Mouse (Mus musculus) forebrain, embryonic 13.5 days (tissue): Measurements from ENCODE around the gene Cacna1a. TPM values are rescaled to one million over a fixed set of nuclear protein-coding genes. Genes with fewer than 3 reads are reported as not detected.
"Not testable (repeated sequence)": the region's sequence is repeated elsewhere in the genome, so short reads cannot be mapped to it uniquely, and the experiment has no call there.

ENCODE experiments used
- ATAC-seq: fragments of 200-750 bp; cut with Nextera tagmentation; 2 replicates; pipeline ENCODE4 v1.8.0; 2017
- H3K27ac ChIP-seq: fragments of 300-500 bp; sonication (generic); 2 replicates; pipeline ENCODE4 v1.5.1; 2015; ENCODE audit warnings: inconsistent platforms, mild to moderate bottlenecking, moderate library complexity
- H3K27me3 ChIP-seq: fragments of 300-500 bp; sonication (generic); 2 replicates; pipeline ENCODE4 v1.6.1; 2015; ENCODE audit warnings: mild to moderate bottlenecking, inconsistent platforms
- H3K36me3 ChIP-seq: fragments of 300-500 bp; sonication (generic); 2 replicates; pipeline ENCODE4 v1.6.1; 2015; ENCODE audit warnings: mild to moderate bottlenecking, inconsistent platforms; ENCODE audit not compliant: poor library complexity, severe bottlenecking
- H3K4me1 ChIP-seq: fragments of 300-500 bp; sonication (generic); 2 replicates; pipeline ENCODE4 v1.6.1; 2015; ENCODE audit warnings: inconsistent platforms
- H3K4me2 ChIP-seq: fragments of 300-500 bp; sonication (generic); 2 replicates; pipeline ENCODE4 v1.6.1; 2015; ENCODE audit warnings: inconsistent platforms, mild to moderate bottlenecking, moderate library complexity
- H3K4me3 ChIP-seq: fragments of 300-500 bp; sonication (generic); 2 replicates; pipeline ENCODE4 v1.5.1; 2015; ENCODE audit warnings: mild to moderate bottlenecking, inconsistent platforms
- H3K9ac ChIP-seq: fragments of 300-500 bp; sonication (generic); 2 replicates; pipeline ENCODE4 v1.6.1; 2015; ENCODE audit warnings: mild to moderate bottlenecking, inconsistent platforms
- H3K9me3 ChIP-seq: fragments of 300-500 bp; sonication (generic); replicated peaks from 2 replicates; pipeline ENCODE4 v1.6.1; 2016; ENCODE audit warnings: inconsistent platforms
- WGBS: fragments of 180-500 bp; shearing (Covaris S2); methylation state at CpG from one replicate; pipeline ENCODE4 v1.1.7; 2015; 5-methylcytosine and 5-hydroxymethylcytosine counted together
- polyA plus RNA-seq: library from polyadenylated mRNA; unstranded; fragments of >200 nt; fragmentation: Nextera tagmentation; extraction: Ambion mirVana; gene quantifications from 2 replicates; pipeline ENCODE4 v1.2.1, GENCODE M21; 2015

Cacna1a gene
- polyA plus RNA-seq, 1 experiment from 2014 or later, result 9.7 TPM

GRCm38 (mm10) chr8:84670295-84671006 is 282.2 kb downstream of the Cacna1a start:
- H3K9me3 ChIP-seq, H3K4me1 ChIP-seq, H3K4me3 ChIP-seq, ATAC-seq, H3K27ac ChIP-seq, H3K4me2 ChIP-seq, H3K27me3 ChIP-seq, H3K9ac ChIP-seq: not testable (repeated sequence)
- H3K36me3 ChIP-seq, result peaks cover 70% of the 10 kb centered on the region
- WGBS, result 84% methylated on average over 5 of the region's 5 CpGs

GRCm38 (mm10) chr8:84677305-84677704 is 289.1 kb downstream of the Cacna1a start:
- no peak overlapping the region for H3K4me3 ChIP-seq
- H3K4me2 ChIP-seq, result no peak overlapping the region
- H3K9ac ChIP-seq, result no peak overlapping the region
- H3K4me1 ChIP-seq, result peaks cover 9% of the 10 kb centered on the region
- H3K36me3 ChIP-seq, result peaks cover 55% of the 10 kb centered on the region
- no peak overlapping the region for H3K27ac ChIP-seq
- ATAC-seq, result no peak
- 94% methylated on average over 5 of the region's 5 CpGs for WGBS
- H3K9me3 ChIP-seq, result no peaks in the 10 kb centered on the region
- no peaks in the 10 kb centered on the region for H3K27me3 ChIP-seq

DNA sequence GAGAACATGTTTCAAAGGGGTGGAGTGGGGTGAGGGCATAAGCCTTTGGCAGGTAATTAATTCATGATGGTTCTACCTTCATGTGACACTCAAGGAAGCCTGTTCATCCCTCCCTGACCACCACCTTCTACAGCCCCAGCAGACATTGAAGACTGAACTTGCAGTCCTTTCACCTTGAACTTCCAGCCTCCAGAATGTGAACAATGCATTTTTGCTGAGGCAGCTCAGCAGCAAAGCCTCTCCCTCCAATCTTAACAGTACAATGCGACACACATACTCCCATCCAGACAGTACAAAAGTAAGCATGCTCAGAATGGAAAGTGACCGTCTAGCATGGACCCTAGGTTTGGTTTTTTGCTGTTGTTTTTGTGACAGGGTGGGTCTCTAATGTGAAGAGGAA is 293.2 kb downstream of the Cacna1a start:
- 76% methylated on average over 2 of the region's 2 CpGs for WGBS
- no peaks in the 10 kb centered on the region for H3K27me3 ChIP-seq
- H3K36me3 ChIP-seq, result peaks cover 21% of the 10 kb centered on the region
- no peak overlapping the region for H3K27ac ChIP-seq
- H3K9me3 ChIP-seq, result no peaks in the 10 kb centered on the region
- H3K4me3 ChIP-seq, result no peak overlapping the region
- no peak overlapping the region for H3K9ac ChIP-seq
- ATAC-seq, result no peak
- peaks cover 36% of the 10 kb centered on the region for H3K4me1 ChIP-seq
- H3K4me2 ChIP-seq, result no peak overlapping the region

- H3K4me2 ChIP-seq, result no peak overlapping the region; the same call in 1 of the 2 replicates
- WGBS, result 90% methylated on average over 2 of the region's 2 CpGs
- no peaks in the 10 kb centered on the region for H3K27me3 ChIP-seq
- H3K4me3 ChIP-seq, result no peak overlapping the region
- H3K36me3 ChIP-seq, result peaks cover 14% of the 10 kb centered on the region
- no peaks in the 10 kb centered on the region for H3K9me3 ChIP-seq
- H3K9ac ChIP-seq, result no peak overlapping the region
- H3K27ac ChIP-seq, result no peak overlapping the region
- no peak for ATAC-seq
- H3K4me1 ChIP-seq, result peaks cover 41% of the 10 kb centered on the region
Measured at GRCm38 (mm10) chr8:84682257-84682656, 294.0 kb downstream of the Cacna1a start.

- Histone ChIP-seq H3K27ac (no peak overlapping the region), H3K27me3 (no peaks in the 10 kb centered on the region), H3K4me2 (peak overlapping the region; percentile 95; the same call in 1 of the 2 replicates), H3K9ac (no peak overlapping the region), H3K4me3 (no peak overlapping the region), H3K36me3 (peaks cover 10% of the 10 kb centered on the region), H3K4me1 (peaks cover 54% of the 10 kb centered on the region), H3K9me3 (no peaks in the 10 kb centered on the region)
- 51% methylated on average over 3 of the region's 3 CpGs for WGBS
- ATAC-seq, result no peak
Measured at GRCm38 (mm10) chr8:84684537-84684936, 296.3 kb downstream of the Cacna1a start.

- no peaks in the 10 kb centered on the region for H3K9me3 ChIP-seq
- peaks cover 58% of the 10 kb centered on the region for H3K4me1 ChIP-seq
- peak within 1 kb of the TSS; percentile 99 for H3K9ac ChIP-seq
- no peak for ATAC-seq
- H3K36me3 ChIP-seq, result peaks cover 17% of the 10 kb centered on the region
- H3K27me3 ChIP-seq, result no peaks in the 10 kb centered on the region
- H3K4me2 ChIP-seq, result peak within 1 kb of the TSS; percentile 95
- H3K27ac ChIP-seq, result peak within 1 kb of the TSS; percentile 93
- peak within 1 kb of the TSS; percentile 100 for H3K4me3 ChIP-seq
- 7% methylated on average over 19 of the region's 20 CpGs for WGBS
Measured at GRCm38 (mm10) chr8:84686191-84687002, 298.2 kb downstream of the Cacna1a start, which contains the start of gene Trmt1. TSS of gene Trmt1 (plus strand) at chr8:84686307.

DNA sequence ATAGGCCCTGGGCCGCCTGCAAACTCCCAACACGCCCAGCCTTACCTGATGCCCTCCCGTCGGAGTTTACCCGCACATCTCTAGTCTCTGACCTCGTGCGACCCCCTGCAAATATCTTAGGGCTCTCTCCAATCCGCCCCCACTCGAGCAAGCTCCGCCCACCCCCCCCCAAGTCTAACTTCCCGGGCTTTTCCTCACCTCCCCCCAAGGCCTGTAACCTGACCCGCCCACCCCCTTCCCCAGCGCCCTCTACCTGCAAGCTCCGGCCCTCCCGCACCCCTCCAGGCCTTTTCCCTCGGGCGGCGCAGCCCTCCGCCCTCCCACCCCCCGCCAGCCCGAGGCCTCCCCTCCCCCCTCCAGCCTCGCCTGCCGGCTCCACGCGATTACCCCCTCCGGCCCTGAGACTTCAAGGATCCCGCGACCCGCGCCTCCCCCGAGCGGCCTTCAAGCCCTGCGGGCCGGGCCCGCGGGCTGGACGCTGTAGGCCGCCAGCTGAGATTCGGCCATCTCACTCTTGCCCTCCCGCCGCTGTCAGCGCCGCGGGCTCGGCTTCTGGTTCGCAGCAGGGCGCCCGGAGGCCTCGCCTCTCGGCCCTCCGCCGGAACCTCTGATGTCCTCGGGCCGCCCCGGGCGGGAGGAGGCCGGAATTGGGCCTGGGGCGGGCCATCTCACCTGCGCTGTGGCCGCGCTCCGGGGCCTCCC is 298.9 kb downstream of the Cacna1a start:
- ATAC-seq, result peak; percentile 19; the same call in 1 of the 2 replicates
- Histone ChIP-seq H3K9me3 (no peaks in the 10 kb centered on the region), H3K27me3 (no peaks in the 10 kb centered on the region), H3K36me3 (peaks cover 20% of the 10 kb centered on the region), H3K27ac (peak overlapping the region; percentile 93), H3K4me1 (peaks cover 55% of the 10 kb centered on the region), H3K4me2 (peak overlapping the region; percentile 95), H3K9ac (peak overlapping the region; percentile 99), H3K4me3 (peak overlapping the region; percentile 100)
- under 1% methylated on average over 49 of the region's 62 CpGs for WGBS

GRCm38 (mm10) chr8:84687705-84688100 is 299.5 kb downstream of the Cacna1a start, which contains the start of gene Nacc1:
TSS of gene Nacc1 (minus strand) at chr8:84687862.
- Histone ChIP-seq H3K27ac (peak within 1 kb of the TSS; percentile 93), H3K9me3 (no peaks in the 10 kb centered on the region), H3K9ac (peak within 1 kb of the TSS; percentile 99), H3K4me1 (peaks cover 49% of the 10 kb centered on the region), H3K4me3 (peak within 1 kb of the TSS; percentile 100), H3K36me3 (peaks cover 18% of the 10 kb centered on the region), H3K27me3 (no peaks in the 10 kb centered on the region), H3K4me2 (peak within 1 kb of the TSS; percentile 99)
- peak; percentile 88 for ATAC-seq
- 0% methylated on average over 29 of the region's 37 CpGs for WGBS

DNA sequence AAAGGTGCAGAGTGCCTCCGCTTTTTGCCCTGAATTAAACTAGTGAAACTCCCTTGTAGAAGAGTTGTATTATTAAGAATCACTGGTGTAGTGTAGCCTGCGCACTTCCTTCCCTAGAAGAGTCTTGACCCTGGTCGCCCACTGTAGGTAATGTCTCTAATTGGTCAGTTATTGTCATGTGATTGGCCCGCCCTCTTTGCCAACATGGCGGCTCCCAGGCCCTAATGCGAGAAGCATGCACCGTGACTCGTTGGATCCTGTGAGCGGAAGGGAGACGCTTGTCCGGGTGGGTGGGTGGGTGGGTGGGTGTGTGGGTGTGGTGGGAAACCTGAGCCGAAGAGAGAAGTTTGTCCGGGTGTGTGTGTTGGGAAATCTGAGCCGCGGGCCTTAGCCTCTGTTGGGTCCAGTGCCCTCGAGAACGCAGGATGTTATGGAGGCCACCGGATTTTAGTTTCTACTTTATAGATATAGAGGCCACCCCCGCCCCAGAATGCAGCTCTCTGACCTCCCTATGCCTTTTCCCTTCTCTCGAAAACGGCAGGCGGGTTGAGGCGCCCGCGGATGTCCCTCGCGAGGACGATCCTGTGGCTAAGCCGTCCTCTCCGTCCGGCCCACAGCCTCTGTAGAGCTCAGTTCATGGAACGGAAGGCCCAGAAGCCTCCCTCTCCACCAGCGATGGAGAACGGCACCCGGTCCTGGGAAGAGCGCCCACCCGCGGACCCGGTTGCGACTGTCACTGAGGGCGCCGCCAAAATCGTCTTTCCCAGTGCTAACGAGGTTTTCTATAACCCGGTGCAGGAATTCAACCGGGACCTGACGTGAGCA is 301.1 kb downstream of the Cacna1a start:
- Histone ChIP-seq H3K9ac (peak overlapping the region; percentile 81), H3K27me3 (no peaks in the 10 kb centered on the region), H3K4me1 (peaks cover 47% of the 10 kb centered on the region), H3K4me3 (peak overlapping the region; percentile 80), H3K9me3 (no peaks in the 10 kb centered on the region), H3K4me2 (peak overlapping the region; percentile 99), H3K36me3 (peaks cover 23% of the 10 kb centered on the region; the same call in 1 of the 2 replicates), H3K27ac (peak overlapping the region; percentile 7; the same call in 1 of the 2 replicates)
- WGBS, result under 1% methylated on average over 46 of the region's 47 CpGs
- peak; percentile 89 for ATAC-seq
